Mouse (Mus musculus) c-Kit-positive CD71-positive TER-119-positive erythroid progenitor cells, embryonic 14.5 days (primary cell): ENCODE data around the gene Rep15.

Source experiments
- DNase-seq: peaks from one replicate; pipeline ENCODE4 v3.0.0-alpha.2; 2013; ENCODE audit warnings: low spot score

Rep15 gene

DNA sequence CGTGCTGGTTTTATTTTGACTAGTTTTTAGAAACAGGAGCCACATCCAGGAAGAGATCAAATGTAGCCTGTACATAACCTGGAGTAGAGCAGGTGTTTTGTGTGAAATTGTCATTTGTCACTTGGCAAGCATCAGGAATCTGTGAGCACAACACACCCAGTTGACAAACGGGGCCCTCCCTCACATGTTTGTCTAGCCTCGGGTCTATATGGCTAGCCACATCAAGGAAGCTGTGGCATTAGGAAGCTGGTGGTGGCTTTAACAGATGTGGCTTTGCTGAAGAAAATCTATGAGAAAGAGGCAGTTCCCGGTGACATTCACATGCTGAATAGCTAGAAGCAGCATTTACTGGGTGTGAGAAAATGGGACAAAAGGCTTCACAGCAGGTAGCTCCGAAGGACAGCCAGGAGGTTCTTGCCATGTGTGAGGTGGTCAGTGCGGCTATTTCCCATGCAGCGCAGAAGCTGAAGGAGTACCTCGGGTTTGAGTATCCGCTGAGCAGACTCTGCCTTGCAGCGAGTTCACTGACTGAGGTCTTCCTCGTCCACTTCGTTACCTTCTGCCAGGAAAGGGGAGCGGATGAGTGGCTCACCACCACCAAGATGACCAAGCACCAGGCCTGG lies at the start of gene Rep15:
Rep15 (plus strand) TSS at position 282 of the 623 bp plus-strand sequence.
- DNase-seq = no peak

DNA sequence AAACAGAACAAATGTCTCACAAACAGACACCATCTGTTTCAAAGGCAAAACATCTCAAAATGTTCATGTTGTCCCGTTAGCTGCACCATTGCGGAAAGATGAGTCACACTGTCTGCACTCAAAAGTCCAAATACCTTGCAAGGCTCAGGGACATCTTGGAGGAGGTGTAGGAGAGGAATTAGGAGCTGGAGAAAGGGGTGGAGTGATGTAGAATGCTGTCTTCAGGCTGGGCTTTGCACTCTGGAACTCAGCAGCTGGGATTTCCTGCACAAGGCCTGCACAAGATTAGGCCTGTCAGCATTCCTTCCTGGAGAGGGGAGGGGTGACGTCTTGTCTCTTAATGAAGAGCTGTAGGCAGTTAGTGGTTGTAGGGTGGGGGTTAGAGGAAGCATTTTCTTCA lies 47.8 kb upstream of the Rep15 start:
- DNase-seq = no peak

DNA sequence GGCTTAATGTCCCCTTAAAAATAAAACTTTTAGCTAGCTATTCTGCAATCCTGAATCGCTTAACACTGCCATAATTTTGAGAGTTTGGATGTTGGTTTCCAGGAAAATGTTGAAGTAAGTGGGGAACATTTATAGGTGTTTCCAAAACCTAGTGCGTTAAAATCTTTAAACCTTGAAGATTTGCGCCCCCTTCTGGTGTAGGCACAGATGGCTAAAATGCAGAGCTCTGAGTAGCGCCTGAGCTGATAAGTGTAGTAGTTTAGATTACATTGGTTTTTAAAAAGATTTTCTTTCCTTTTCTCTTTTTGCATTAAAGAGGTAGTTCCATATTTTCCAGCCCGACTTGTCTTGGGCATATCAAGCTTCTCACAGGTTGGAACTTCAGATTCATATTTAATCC lies 38.1 kb upstream of the Rep15 start:
- DNase-seq = peak; percentile 41

GRCm38 (mm10) chr6:146995391-146995790 lies 37.0 kb upstream of the Rep15 start:
- no peak for DNase-seq

- no peak for DNase-seq
Measured at GRCm38 (mm10) chr6:146995878-146996277, 36.5 kb upstream of the Rep15 start.

DNA sequence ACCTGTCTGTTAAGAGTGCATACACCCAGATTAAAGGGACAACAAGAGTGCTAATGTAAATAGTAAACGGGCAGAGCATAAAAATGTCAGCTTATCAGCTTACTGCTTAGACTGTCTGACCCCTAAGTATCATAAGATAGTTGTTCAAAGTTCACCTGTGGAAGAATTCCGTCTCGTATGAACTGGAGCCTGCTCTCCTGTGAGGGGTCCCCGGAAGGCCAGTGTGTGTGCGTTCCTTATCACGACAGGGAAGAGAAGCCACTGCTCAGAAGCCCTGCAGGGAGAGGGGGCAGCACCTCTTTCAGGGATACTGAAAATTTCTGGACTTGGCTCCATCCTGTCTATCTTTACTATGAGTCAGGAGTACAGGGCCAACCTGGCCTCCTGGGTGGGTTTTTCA lies 35.4 kb upstream of the Rep15 start:
- DNase-seq = no peak

GRCm38 (mm10) chr6:146998710-146999109 lies 33.7 kb upstream of the Rep15 start:
- DNase-seq = no peak

GRCm38 (mm10) chr6:146999302-146999701 lies 33.1 kb upstream of the Rep15 start:
- no peak for DNase-seq

DNA sequence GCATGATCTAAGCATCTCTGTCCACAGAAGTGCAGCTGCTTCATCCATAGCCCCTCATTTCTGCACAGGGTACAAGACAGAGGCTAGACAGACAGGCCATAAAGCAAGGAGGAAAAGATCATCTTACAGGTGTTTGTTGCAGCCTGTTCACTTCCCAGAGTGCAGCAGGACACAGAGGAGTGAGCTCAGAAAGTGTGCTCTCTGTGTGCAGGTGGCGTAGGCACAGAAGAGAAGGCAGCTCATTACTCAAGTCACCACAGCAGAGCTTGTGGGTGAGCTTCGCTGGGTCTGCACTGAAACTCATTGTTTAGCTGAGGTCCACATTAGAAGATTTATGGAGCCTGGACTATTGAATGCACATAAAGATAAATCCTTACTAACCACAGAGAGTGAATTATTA lies 32.6 kb upstream of the Rep15 start:
- no peak for DNase-seq

DNA sequence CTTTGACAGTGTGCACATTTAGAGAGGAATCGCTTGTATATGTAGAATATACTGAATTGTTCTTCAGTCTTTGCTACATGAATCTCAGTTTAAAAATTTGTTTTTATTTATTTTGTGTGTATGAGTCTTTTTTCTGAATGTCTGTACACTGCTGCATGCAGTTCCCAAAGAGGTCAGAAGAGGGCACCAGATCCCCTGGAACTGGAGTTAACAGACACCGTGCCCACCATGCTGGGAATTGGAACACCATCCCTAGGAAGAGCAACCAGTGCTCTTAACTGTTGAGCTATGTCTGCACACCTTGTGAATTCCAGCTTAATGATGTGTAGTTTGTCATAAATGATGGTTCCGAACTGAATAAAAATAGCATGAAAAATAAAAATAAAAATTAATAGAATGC lies 24.2 kb upstream of the Rep15 start:
- DNase-seq = peak; percentile 47

- no peak for DNase-seq
Measured at GRCm38 (mm10) chr6:147010358-147010757, 22.0 kb upstream of the Rep15 start.

- no peak for DNase-seq
Measured at GRCm38 (mm10) chr6:147010811-147011520, 21.4 kb upstream of the Rep15 start.

DNA sequence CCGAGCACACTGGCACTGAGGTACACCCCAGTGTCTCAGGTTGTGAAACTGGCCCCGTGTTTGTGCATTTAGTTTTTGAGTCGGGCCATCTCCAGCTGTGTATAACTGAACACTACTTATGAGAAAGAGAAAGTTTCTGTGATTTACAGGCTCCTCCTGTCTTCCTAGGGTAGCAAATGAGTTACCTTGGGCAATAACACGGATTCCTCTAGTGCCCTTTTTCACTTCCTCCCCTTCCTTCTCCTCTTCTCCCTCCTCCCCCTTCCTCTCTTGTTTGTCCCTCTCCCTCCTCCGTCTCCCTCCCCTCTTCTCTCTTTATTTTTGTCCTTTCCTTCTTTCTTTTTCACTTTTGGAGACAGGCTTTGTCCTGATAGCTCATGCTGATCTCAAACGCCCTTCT lies 20.8 kb upstream of the Rep15 start:
- DNase-seq = no peak

DNA sequence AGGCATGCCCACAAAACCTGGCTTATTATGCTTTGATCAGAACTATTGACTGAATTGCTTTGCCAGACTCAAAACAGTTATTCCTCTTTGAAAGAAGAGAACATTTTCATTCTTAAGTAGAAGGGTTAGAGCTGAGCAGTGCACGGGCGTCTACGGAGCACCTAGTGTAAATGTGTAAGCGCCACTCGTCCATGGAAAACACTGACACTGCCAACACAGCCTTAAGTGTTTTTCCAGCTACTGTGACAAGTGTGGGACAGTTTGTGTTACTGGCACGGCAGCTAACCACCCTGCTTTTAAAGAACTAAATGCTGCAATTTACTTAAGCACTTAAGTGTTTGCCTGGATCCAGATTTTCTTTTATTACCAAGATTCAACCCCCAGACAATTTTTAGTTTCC lies 20.4 kb upstream of the Rep15 start:
- DNase-seq = no peak

GRCm38 (mm10) chr6:147013546-147013945 lies 18.8 kb upstream of the Rep15 start:
- no peak for DNase-seq

GRCm38 (mm10) chr6:147017906-147018305 lies 14.5 kb upstream of the Rep15 start:
- DNase-seq = no peak

DNA sequence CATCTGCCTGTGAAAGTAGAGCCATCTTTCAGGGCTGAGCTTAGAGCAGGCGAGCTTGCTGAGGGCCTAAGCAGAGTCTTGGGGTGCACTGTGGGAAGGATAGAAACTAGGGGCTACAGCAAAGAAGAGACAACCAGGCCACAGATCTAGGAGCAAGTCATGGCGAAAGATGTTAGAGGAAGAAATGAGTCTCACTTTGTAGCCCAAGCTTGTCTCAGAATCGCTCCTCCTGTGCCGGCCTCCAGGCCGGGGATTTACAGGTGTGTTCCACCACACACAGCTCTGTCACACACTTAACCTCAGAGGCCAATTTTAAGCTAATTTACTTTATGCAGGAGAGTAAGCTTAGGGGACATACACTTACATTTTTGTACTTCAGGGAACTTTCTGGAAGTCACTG lies 14.0 kb upstream of the Rep15 start:
- DNase-seq = no peak

GRCm38 (mm10) chr6:147021181-147021580 lies 11.2 kb upstream of the Rep15 start:
- DNase-seq = no peak

- no peak for DNase-seq
Measured at GRCm38 (mm10) chr6:147022375-147023132, 9.8 kb upstream of the Rep15 start.

DNA sequence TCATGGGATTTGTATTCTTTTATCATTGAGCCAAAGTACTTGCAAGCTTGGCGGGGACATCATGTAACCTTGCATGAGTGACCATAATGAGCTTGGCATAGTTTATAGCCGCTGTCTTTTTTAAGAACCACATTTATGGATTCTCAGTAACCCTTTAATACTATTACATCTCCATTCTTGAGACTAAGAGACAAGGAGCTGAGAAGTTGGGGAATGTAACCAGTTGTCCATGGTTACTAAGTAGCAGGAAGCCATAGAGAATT lies 9.3 kb upstream of the Rep15 start:
- DNase-seq = no peak

GRCm38 (mm10) chr6:147023568-147023967 lies 8.8 kb upstream of the Rep15 start:
- DNase-seq = no peak

DNA sequence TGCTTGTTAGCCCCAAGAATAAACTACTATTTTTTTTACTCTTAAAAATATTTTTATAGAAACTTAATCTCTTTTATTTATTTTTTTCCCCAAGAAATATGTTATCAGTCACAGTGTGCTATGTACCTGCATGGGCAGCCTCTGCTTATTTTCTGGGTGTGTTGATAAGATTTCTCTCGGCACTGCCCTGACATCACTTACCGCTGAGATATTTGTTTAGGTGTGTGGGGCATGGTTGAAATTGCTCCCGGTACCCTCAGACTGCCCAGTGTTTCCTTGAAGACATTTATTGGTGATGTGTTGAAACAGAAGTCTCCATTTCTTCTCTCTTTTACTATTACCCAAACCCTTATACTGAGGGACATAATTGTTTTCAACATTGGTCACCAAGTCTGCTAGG lies 7.6 kb upstream of the Rep15 start:
- no peak for DNase-seq

GRCm38 (mm10) chr6:147028396-147028795 lies 4.0 kb upstream of the Rep15 start:
- no peak for DNase-seq

DNA sequence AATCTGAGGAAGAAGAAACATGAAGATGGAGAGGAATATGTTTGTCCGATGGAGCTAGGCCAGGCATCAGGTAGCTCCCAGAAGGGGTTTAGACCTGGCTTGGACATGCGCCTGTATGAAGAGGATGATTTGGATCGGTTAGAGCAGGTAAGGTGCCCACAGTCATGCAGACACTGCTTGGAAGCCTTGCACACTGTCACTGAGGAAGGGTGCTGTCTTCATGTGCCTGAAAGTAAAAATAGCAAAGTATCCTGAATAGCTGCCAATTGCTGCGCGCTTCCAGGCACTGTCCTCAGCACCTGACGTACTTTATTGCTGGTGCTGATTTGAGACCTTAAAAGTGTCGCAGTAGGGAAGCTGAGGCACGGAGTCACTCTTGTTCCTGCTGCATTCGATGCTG lies 2.8 kb upstream of the Rep15 start:
- no peak for DNase-seq
